Mouse (Mus musculus) retina, adult 2 months (tissue): ENCODE measurements at regions not wholly inside any gene's neighbourhood (a gene's known extent, or its start where the extent isn't known, plus 50 kb on each side); places are given as distances from the start of the nearest gene placed in this dataset.

ENCODE experiments used
- DNase-seq: peaks from one replicate; pipeline ENCODE4 v3.0.0-alpha.2; 2012; ENCODE audit warnings: low read depth, low spot score

- DNase-seq: no peak
These were observed 75.5 kb downstream of the Enkur start for GRCm38 (mm10) chr2:21129621-21130020.

GRCm38 (mm10) chr2:21126531-21126930 lies 78.6 kb downstream of the Enkur start:
- DNase-seq: no peak

GRCm38 (mm10) chr2:21122421-21122820 lies 82.7 kb downstream of the Enkur start:
- no peak for DNase-seq

GRCm38 (mm10) chr2:21121663-21122062 lies 83.5 kb downstream of the Enkur start:
- no peak for DNase-seq

GRCm38 (mm10) chr2:21116817-21117216 lies 88.3 kb downstream of the Enkur start:
- DNase-seq: no peak

GRCm38 (mm10) chr2:21111527-21111926 lies 93.6 kb downstream of the Enkur start:
- no peak for DNase-seq

- DNase-seq: no peak
These were observed 104.8 kb downstream of the Enkur start for GRCm38 (mm10) chr2:21100248-21100808.

- no peak for DNase-seq
These were observed 113.8 kb downstream of the Enkur start for GRCm38 (mm10) chr2:21091058-21091971.

GRCm38 (mm10) chr2:21085517-21085916 lies 116.8 kb upstream of the Arhgap21 start:
- DNase-seq: no peak

- DNase-seq: no peak
These were observed 98.7 kb upstream of the Arhgap21 start for GRCm38 (mm10) chr2:21067292-21067850.

- no peak for DNase-seq
These were observed 91.6 kb upstream of the Arhgap21 start for GRCm38 (mm10) chr2:21060347-21060650.

GRCm38 (mm10) chr2:21059618-21060346 lies 91.1 kb upstream of the Arhgap21 start:
- DNase-seq: no peak

- DNase-seq: no peak
These were observed 90.3 kb upstream of the Arhgap21 start for GRCm38 (mm10) chr2:21058940-21059339.

GRCm38 (mm10) chr2:21056450-21057210 lies 87.9 kb upstream of the Arhgap21 start:
- DNase-seq: no peak

- no peak for DNase-seq
These were observed 86.7 kb upstream of the Arhgap21 start for GRCm38 (mm10) chr2:21055416-21055815.

GRCm38 (mm10) chr2:21054325-21055082 lies 85.8 kb upstream of the Arhgap21 start:
- DNase-seq: no peak

- DNase-seq: no peak
These were observed 84.9 kb upstream of the Arhgap21 start for GRCm38 (mm10) chr2:21053596-21053995.

- DNase-seq: no peak
These were observed 80.3 kb upstream of the Arhgap21 start for GRCm38 (mm10) chr2:21048996-21049395.

- no peak for DNase-seq
These were observed 79.5 kb upstream of the Arhgap21 start for GRCm38 (mm10) chr2:21048226-21048625.

- no peak for DNase-seq
These were observed 77.9 kb upstream of the Arhgap21 start for GRCm38 (mm10) chr2:21046503-21047116.
